Mouse (Mus musculus) megakaryocyte, embryonic 14.5 days (primary cell): ENCODE data around the gene Nav3.

ENCODE experiments used
- FLI1 ChIP-seq: IDR thresholded peaks from 2 replicates; pipeline ENCODE4 v1.6.1; 2012; ENCODE audit warnings: low read length, inconsistent platforms, mixed read lengths
- GATA1 ChIP-seq: IDR thresholded peaks from 3 replicates; pipeline ENCODE4 v1.6.1; 2012; ENCODE audit warnings: mixed read lengths, low read length, inconsistent platforms, borderline replicate concordance

- no peak for TF ChIP-seq GATA1
- TF ChIP-seq FLI1, result no peak
Observed at GRCm38 (mm10) chr10:110453566-110453965, 2.4 kb downstream of the Nav3 start.
